Mouse (Mus musculus) intestine, embryonic 16.5 days (tissue): ENCODE measurements around the gene Shcbp1l. TPM values are rescaled to one million over a fixed set of nuclear protein-coding genes. Genes with fewer than 3 reads are reported as not detected.
"Not testable (repeated sequence)": the region's sequence is repeated elsewhere in the genome, so short reads cannot be mapped to it uniquely, and the experiment has no call there.

Source experiments
- ATAC-seq: fragments of 200-750 bp; cut with Nextera tagmentation; 2 replicates; pipeline ENCODE4 v1.8.0; 2017; ENCODE audit warnings: moderate TSS enrichment, moderate library complexity
- H3K27ac ChIP-seq: fragments of 300-500 bp; sonication (generic); 2 replicates; pipeline ENCODE4 v1.5.1; 2014; ENCODE audit warnings: mild to moderate bottlenecking, low read length
- H3K27me3 ChIP-seq: fragments of 300-500 bp; sonication (generic); replicated peaks from 2 replicates; pipeline ENCODE4 v1.6.1; 2014; ENCODE audit warnings: low read length, control low read depth, mixed read lengths; ENCODE audit not compliant: control insufficient read depth, insufficient read depth
- H3K36me3 ChIP-seq: fragments of 300-500 bp; sonication (generic); 2 replicates; pipeline ENCODE4 v1.6.1; 2014; ENCODE audit warnings: low read length, control low read depth; ENCODE audit not compliant: control insufficient read depth, insufficient read depth
- H3K4me1 ChIP-seq: fragments of 300-500 bp; sonication (generic); 2 replicates; pipeline ENCODE4 v1.6.1; 2014; ENCODE audit warnings: low read length, control low read depth, mixed read lengths; ENCODE audit not compliant: control insufficient read depth, insufficient read depth
- H3K4me2 ChIP-seq: fragments of 300-500 bp; sonication (generic); 2 replicates; pipeline ENCODE4 v1.6.1; 2014; ENCODE audit warnings: low read depth, low read length, control low read depth
- H3K4me3 ChIP-seq: fragments of 300-500 bp; sonication (generic); 2 replicates; pipeline ENCODE4 v1.5.1; 2014; ENCODE audit warnings: mild to moderate bottlenecking, low read length
- H3K9ac ChIP-seq: fragments of 300-500 bp; sonication (generic); 2 replicates; pipeline ENCODE4 v1.6.1; 2014; ENCODE audit warnings: low read depth, low read length
- H3K9me3 ChIP-seq: fragments of 300-500 bp; sonication (generic); 2 replicates; pipeline ENCODE4 v1.6.1; 2016; ENCODE audit warnings: low read length, control low read depth; ENCODE audit not compliant: control insufficient read depth
- WGBS: fragments of 180-500 bp; shearing (Covaris S2); extraction: QIAGEN DNeasy Blood & Tissue Kit; methylation state at CpG from one replicate; pipeline ENCODE4 v1.1.7; 2014; 5-methylcytosine and 5-hydroxymethylcytosine counted together
- polyA plus RNA-seq: library from polyadenylated mRNA; unstranded; fragments of >200 nt; fragmentation: Nextera tagmentation; extraction: Ambion mirVana; gene quantifications from 2 replicates; pipeline ENCODE4 v1.2.1, GENCODE M21; 2015

Gene Shcbp1l
- 0.06 TPM in 1 of 2 replicates, not detected in the other for polyA plus RNA-seq

GRCm38 (mm10) chr1:153424770-153425584 lies at the start of gene Shcbp1l:
Gene Shcbp1l, plus strand, starts transcription at chr1:153425162.
- 2% methylated on average over 60 of the region's 60 CpGs for WGBS
- Histone ChIP-seq H3K4me3 (peak within 1 kb of the TSS; percentile 62), H3K4me2 (peak within 1 kb of the TSS; percentile 99), H3K9ac (peak within 1 kb of the TSS; percentile 66), H3K4me1 (peaks cover 6% of the 10 kb centered on the region), H3K9me3 (no peaks in the 10 kb centered on the region), H3K36me3 (no peaks in the 10 kb centered on the region), H3K27me3 (0 out of 2 replicates have a peak, but pooled peaks cover 6% of the 10 kb centered on the region), H3K27ac (no peak within 1 kb of the TSS)
- ATAC-seq, result peak; percentile 95

GRCm38 (mm10) chr1:153376446-153376845 lies 48.5 kb upstream of the Shcbp1l start:
- no peak overlapping the region for H3K9ac ChIP-seq
- H3K27ac ChIP-seq, result no peak overlapping the region
- no peak overlapping the region for H3K4me3 ChIP-seq
- no peaks in the 10 kb centered on the region for H3K36me3 ChIP-seq
- 35% methylated on average over 6 of the region's 6 CpGs for WGBS
- no peak for ATAC-seq
- no peaks in the 10 kb centered on the region for H3K27me3 ChIP-seq
- H3K4me2 ChIP-seq, result no peak overlapping the region
- no peaks in the 10 kb centered on the region for H3K4me1 ChIP-seq
- H3K9me3 ChIP-seq, result no peaks in the 10 kb centered on the region

GRCm38 (mm10) chr1:153378587-153378986 lies 46.4 kb upstream of the Shcbp1l start:
- Histone ChIP-seq H3K9me3 (no peaks in the 10 kb centered on the region), H3K27ac (no peak overlapping the region), H3K36me3 (no peaks in the 10 kb centered on the region), H3K4me1 (no peaks in the 10 kb centered on the region), H3K4me2 (no peak overlapping the region), H3K4me3 (no peak overlapping the region), H3K27me3 (no peaks in the 10 kb centered on the region), H3K9ac (no peak overlapping the region)
- ATAC-seq, result no peak
- WGBS, result 63% methylated on average over 6 of the region's 6 CpGs

GRCm38 (mm10) chr1:153379832-153380231 lies 45.1 kb upstream of the Shcbp1l start:
- Histone ChIP-seq H3K27me3 (no peaks in the 10 kb centered on the region), H3K4me1 (no peaks in the 10 kb centered on the region), H3K9me3 (no peaks in the 10 kb centered on the region), H3K4me2 (no peak overlapping the region), H3K27ac (no peak overlapping the region), H3K4me3 (no peak overlapping the region), H3K9ac (no peak overlapping the region), H3K36me3 (no peaks in the 10 kb centered on the region)
- 75% methylated on average over 5 of the region's 5 CpGs for WGBS
- ATAC-seq, result no peak

GRCm38 (mm10) chr1:153380746-153381282 lies 44.1 kb upstream of the Shcbp1l start:
- ATAC-seq, result no peak
- H3K9me3 ChIP-seq, result no peaks in the 10 kb centered on the region
- 92% methylated on average over 9 of the region's 9 CpGs for WGBS
- H3K4me2 ChIP-seq, result no peak overlapping the region
- H3K36me3 ChIP-seq, result no peaks in the 10 kb centered on the region
- no peak overlapping the region for H3K27ac ChIP-seq
- no peak overlapping the region for H3K9ac ChIP-seq
- no peak overlapping the region for H3K4me3 ChIP-seq
- H3K27me3 ChIP-seq, result no peaks in the 10 kb centered on the region
- no peaks in the 10 kb centered on the region for H3K4me1 ChIP-seq

- no peak overlapping the region for H3K27ac ChIP-seq
- WGBS, result 70% methylated on average over 6 of the region's 6 CpGs
- no peak overlapping the region for H3K4me2 ChIP-seq
- no peak overlapping the region for H3K4me3 ChIP-seq
- peaks cover 4% of the 10 kb centered on the region; the same call in 1 of the 2 replicates for H3K4me1 ChIP-seq
- ATAC-seq, result no peak
- H3K9me3 ChIP-seq, result no peaks in the 10 kb centered on the region
- H3K9ac ChIP-seq, result no peak overlapping the region
- no peaks in the 10 kb centered on the region for H3K36me3 ChIP-seq
- no peaks in the 10 kb centered on the region for H3K27me3 ChIP-seq
Measured at GRCm38 (mm10) chr1:153385081-153385480, 39.9 kb upstream of the Shcbp1l start.

- WGBS, result 80% methylated on average over 5 of the region's 5 CpGs
Measured at GRCm38 (mm10) chr1:153385661-153386060, 39.3 kb upstream of the Shcbp1l start.

GRCm38 (mm10) chr1:153386271-153387069 lies 38.5 kb upstream of the Shcbp1l start:
- 47% methylated on average over 25 of the region's 25 CpGs for WGBS
- no peak overlapping the region for H3K9ac ChIP-seq

More at GRCm38 (mm10) chr1:153385661-153386060, 39.3 kb upstream of the Shcbp1l start:
- not testable (repeated sequence) for H3K27ac ChIP-seq, H3K4me3 ChIP-seq, H3K9me3 ChIP-seq, H3K36me3 ChIP-seq, H3K4me1 ChIP-seq, H3K27me3 ChIP-seq, H3K9ac ChIP-seq, ATAC-seq, H3K4me2 ChIP-seq

GRCm38 (mm10) chr1:153395706-153396105 lies 29.3 kb upstream of the Shcbp1l start:
- H3K27ac ChIP-seq, H3K36me3 ChIP-seq, H3K4me3 ChIP-seq, H3K4me2 ChIP-seq, H3K27me3 ChIP-seq, H3K9ac ChIP-seq, H3K4me1 ChIP-seq, ATAC-seq, H3K9me3 ChIP-seq: not testable (repeated sequence)
- WGBS, result 78% methylated on average over 4 of the region's 4 CpGs

More at GRCm38 (mm10) chr1:153386271-153387069, 38.5 kb upstream of the Shcbp1l start:
- Histone ChIP-seq H3K27ac (no peak overlapping the region), H3K4me3 (no peak overlapping the region), H3K4me1 (peaks cover 4% of the 10 kb centered on the region; the same call in 1 of the 2 replicates), H3K9me3 (no peaks in the 10 kb centered on the region), H3K27me3 (no peaks in the 10 kb centered on the region), H3K36me3 (no peaks in the 10 kb centered on the region), H3K4me2 (no peak overlapping the region)
- peak; percentile 97 for ATAC-seq
